Mouse (Mus musculus) adrenal gland, postnatal 14 days (tissue): ENCODE measurements around the gene Rgs3. TPM values are rescaled to one million over a fixed set of nuclear protein-coding genes. Genes with fewer than 3 reads are reported as not detected.

Experiments
- DNase-seq: peaks from one replicate; pipeline ENCODE4 v3.0.0; 2021; ENCODE audit warnings: mixed read lengths
- total RNA-seq: library from RNA; stranded (reverse); gene quantifications from 2 replicates; pipeline ENCODE4 v1.2.3, GENCODE M21; 2021

The Rgs3 gene
- total RNA-seq, 1 experiment from 2014 or later = 46.7 TPM

- no peak for DNase-seq
These were observed 67.7 kb downstream of the Rgs3 start for GRCm38 (mm10) chr4:62627331-62627730.

DNA sequence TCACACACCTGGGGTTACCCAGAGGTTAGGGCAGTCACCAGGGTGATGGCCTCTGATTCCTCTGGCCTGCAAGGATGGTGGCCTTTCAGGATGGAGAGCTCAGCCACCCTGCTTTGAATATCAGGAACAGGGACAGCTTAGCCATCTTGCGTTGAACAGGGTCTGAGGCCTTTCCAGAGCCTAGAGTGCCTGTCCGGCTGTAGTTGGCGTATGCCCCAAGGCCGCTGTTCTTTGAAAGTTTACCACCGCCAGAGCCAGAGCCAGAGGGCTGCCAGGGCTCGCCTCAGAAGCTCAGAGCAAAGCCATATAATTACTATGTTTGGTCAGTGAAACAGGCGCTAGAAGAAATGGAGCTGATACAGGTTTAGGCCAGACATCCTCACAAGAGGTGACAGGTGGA lies 68.9 kb downstream of the Rgs3 start:
- peak; percentile 73 for DNase-seq

- no peak for DNase-seq
These were observed 69.8 kb downstream of the Rgs3 start for GRCm38 (mm10) chr4:62629461-62629860.

DNA sequence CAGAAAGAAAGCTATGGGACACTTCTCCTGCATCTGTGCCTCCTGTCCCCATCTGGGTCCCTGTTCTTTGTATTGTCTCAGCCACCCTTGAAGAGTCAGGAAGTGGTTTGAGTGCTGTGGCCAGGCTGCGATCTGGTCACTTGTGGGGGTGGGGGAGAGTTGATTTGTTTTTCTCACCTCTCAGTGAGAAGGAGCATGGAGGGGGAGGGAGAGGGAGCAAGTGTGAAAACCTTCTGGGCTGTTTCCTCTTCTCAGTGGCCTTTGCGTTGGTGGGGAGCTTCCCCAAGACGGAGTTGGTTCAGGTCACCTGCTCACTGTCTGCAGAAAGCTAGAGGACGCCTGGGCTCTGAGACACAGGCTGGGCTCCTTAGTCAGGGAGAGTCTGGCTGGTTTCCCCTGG lies 70.3 kb downstream of the Rgs3 start:
- DNase-seq = no peak

GRCm38 (mm10) chr4:62633243-62633642 lies 73.6 kb downstream of the Rgs3 start:
- DNase-seq = no peak

DNA sequence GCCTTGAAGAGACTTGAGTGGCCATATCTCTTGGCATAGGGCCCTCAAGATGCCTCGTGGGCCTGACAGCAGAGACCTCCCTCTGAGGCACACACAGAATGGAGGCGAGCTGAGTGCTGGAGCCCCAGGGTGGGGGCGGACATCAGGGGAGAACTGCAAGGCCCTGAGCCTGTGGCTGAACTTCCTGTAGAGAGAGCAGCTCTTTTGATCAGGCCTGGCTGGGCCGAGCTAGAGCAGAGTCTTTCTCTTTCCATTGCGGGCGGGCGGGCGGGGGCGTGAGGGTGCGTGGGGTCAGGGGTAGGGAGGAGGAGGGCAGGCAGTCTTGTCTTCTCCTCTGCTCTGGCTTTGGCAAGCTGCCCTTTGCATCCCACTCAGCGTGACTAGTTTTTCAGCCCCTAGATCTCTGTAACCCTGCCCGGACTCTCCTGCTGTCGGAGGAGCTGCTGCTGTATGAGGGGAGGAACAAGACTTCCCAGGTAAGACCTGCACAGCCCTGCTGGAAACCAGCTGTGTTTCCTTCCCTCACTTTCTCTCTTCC lies 74.5 kb downstream of the Rgs3 start:
- peak; percentile 67 for DNase-seq

DNA sequence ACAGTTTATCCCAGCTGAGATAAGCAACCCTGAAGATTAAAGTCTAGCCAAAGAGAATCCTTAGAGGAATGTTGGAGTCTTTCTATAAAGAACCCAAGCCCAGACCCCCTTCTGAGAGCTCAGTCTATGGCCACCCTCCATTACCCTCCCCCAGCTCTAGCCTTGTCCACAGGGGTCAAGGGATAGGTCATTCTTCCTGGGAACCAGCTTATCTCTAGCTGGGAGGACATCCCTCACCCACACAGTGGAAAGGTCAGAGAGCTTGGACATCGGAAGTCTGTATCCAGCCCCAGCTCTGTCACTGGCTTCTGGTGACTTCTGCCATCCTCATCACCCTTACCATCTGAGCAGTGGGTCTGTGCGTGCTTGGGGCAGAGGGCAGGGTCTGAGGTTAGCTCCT lies 75.2 kb downstream of the Rgs3 start:
- DNase-seq = no peak

GRCm38 (mm10) chr4:62636047-62636446 lies 76.4 kb downstream of the Rgs3 start:
- DNase-seq = peak; percentile 53

- DNase-seq = no peak
These were observed 78.4 kb downstream of the Rgs3 start for GRCm38 (mm10) chr4:62637856-62638604.

DNA sequence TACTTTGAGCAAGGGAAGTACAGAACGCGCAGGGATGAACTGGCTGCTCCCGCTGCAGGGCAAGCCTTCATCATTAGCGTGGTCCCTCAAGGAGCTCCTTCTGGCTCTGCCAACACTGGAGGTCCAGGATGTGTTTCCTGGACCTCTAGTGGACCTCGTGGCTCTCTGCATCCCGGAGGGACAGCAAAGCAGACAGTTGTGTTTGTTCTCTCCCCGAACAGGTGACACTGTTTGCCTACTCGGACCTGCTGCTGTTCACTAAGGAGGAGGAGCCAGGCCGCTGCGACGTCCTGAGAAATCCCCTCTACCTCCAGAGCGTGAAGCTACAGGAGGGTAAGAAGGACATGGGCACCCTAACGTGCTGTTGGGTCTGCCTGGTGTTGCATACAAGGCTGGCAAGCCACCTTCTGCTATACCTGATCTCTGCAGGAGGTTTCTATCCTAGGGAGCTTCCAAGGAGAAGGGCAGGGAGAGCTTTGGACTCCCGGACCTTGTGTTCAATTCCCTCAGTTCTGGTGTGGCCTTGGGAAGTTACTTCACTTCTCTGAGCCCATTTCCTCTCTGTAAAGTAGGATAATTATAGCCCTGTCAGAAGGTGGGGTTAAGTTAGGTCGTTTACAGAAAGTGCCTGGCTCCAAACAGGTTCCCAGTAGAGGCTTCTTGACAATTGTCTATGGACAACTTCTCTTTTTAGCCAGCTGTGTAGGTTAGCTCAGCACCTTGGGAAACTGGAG lies 81.0 kb downstream of the Rgs3 start:
- DNase-seq = no peak

- DNase-seq = no peak
These were observed 81.6 kb downstream of the Rgs3 start for GRCm38 (mm10) chr4:62641230-62641589.

GRCm38 (mm10) chr4:62641656-62642055 lies 82.0 kb downstream of the Rgs3 start:
- no peak for DNase-seq

GRCm38 (mm10) chr4:62643401-62643800 lies 83.8 kb downstream of the Rgs3 start:
- DNase-seq = peak; percentile 65

GRCm38 (mm10) chr4:62644031-62644793 lies 84.6 kb downstream of the Rgs3 start:
- DNase-seq = peak; percentile 64

DNA sequence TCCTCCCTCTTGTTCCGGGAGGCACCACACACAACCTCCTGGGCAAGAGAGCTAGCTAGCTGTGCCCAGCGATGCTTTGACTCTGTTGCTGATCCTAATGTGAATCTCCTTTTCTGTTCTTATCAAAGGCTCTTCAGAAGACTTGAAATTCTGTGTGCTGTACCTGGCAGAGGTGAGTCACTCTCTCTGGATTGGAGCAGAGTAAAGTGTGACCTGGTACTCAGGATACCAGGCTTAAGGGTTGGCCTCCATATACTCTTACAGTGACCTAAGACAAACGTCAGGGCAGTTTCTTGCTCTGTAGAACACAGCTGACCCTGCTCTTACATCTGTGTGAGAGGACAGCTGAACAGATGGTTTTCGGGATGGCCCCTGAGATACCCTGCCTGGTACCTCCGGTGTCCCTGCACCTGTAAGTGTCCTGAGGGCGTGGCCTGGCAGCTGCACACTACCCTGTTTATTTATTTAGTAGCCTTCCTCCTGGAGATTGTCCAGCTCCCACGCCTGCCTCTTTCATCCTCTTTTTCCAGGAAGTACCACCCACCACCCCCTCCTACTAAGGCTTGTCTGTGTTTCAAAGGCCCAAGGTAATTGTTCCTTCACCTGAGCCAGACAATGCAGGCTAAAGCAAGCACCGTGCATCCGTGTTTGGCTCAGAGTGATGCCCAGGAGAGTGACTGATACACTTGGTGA lies 87.1 kb downstream of the Rgs3 start:
- no peak for DNase-seq

- DNase-seq = no peak
These were observed 89.2 kb downstream of the Rgs3 start for GRCm38 (mm10) chr4:62648848-62649247.

- DNase-seq = no peak
These were observed 90.0 kb downstream of the Rgs3 start for GRCm38 (mm10) chr4:62649536-62650230.

GRCm38 (mm10) chr4:62651179-62651760 lies 91.6 kb downstream of the Rgs3 start:
- DNase-seq = no peak

- DNase-seq = no peak
These were observed 92.6 kb downstream of the Rgs3 start for GRCm38 (mm10) chr4:62652215-62652614.

DNA sequence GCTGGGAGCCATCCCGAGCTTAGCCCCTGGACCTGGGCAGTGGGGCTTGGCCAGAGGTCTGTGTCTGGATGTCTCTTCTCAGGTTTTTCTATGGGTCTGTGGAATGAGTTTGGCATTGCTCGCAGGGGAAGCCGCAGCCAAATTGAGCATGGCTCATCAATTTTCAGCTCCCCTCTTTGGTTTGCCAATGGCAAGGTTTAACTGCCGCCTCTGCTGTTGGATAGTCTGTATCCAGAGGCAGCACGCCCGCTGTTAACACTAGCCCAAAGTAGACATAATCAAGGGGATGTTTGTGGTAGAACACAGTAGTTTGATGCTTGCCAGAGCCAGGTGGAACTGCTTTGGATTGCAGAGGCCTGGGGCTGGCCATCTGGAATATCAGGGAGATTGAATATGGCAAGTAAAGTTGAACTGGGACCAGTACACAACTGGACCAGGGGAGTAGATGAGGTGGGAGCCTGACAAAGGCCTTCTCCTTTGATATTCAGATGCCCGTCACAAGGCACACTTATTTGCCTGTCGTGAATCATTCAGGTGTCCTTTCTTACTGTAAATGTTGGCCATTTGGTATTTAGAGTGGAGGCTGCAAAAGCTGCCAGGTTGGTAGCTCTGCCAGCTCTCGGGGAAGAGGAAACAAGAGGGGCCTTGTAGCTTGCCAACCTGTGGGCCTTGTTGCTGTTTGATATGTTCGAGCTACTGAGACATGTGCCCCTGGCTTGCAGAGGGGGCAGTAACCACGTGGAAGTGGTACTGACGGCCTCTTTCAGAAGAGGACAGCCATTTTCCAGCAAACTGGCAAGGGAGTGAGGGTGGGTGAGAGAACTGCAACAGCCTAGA lies 93.5 kb downstream of the Rgs3 start:
- DNase-seq = no peak
